Mouse (Mus musculus) heart, postnatal 0 days (tissue): ENCODE results near the gene OR5BS1P. TPM values are rescaled to one million over a fixed set of nuclear protein-coding genes. Genes with fewer than 3 reads are reported as not detected.

ENCODE experiments used
- ATAC-seq: fragments of 200-750 bp; cut with Nextera tagmentation; 2 replicates; pipeline ENCODE4 v1.8.0; 2017; ENCODE audit warnings: low read depth, moderate number of reproducible peaks, moderate library complexity; ENCODE audit not compliant: insufficient read depth
- DNase-seq: peaks from one replicate; pipeline ENCODE4 v3.0.0-alpha.2; 2016; ENCODE audit warnings: low spot score
- H3K27ac ChIP-seq: fragments of 300-500 bp; sonication (generic); 2 replicates; pipeline ENCODE4 v1.5.1; 2014; ENCODE audit warnings: low read depth, mild to moderate bottlenecking
- H3K27me3 ChIP-seq: fragments of 300-500 bp; sonication (generic); 2 replicates; pipeline ENCODE4 v1.6.1; 2014; ENCODE audit warnings: low read length, mixed read lengths; ENCODE audit not compliant: control insufficient read depth, insufficient read depth
- H3K36me3 ChIP-seq: fragments of 300-500 bp; sonication (generic); replicated peaks from 2 replicates; pipeline ENCODE4 v1.6.1; 2014; ENCODE audit warnings: low read length, mixed read lengths; ENCODE audit not compliant: control insufficient read depth, insufficient read depth
- H3K4me1 ChIP-seq: fragments of 300-500 bp; sonication (generic); 2 replicates; pipeline ENCODE4 v1.6.1; 2014; ENCODE audit warnings: antibody characterized with exemption; ENCODE audit not compliant: control insufficient read depth, insufficient read depth
- H3K4me2 ChIP-seq: fragments of 300-500 bp; sonication (generic); 2 replicates; pipeline ENCODE4 v1.6.1; 2014; ENCODE audit warnings: low read depth, mild to moderate bottlenecking, low read length, moderate library complexity
- H3K4me3 ChIP-seq: fragments of 300-500 bp; sonication (generic); 2 replicates; pipeline ENCODE4 v1.5.1; 2014; ENCODE audit warnings: low read depth, low read length
- H3K9ac ChIP-seq: fragments of 300-500 bp; sonication (generic); replicated peaks from 2 replicates; pipeline ENCODE4 v1.6.1; 2014; ENCODE audit warnings: low read depth, low read length, mixed read lengths
- H3K9me3 ChIP-seq: fragments of 300-500 bp; sonication (generic); replicated peaks from 2 replicates; pipeline ENCODE4 v1.6.1; 2016; ENCODE audit warnings: low read length; ENCODE audit not compliant: control insufficient read depth
- CTCF ChIP-seq: IDR thresholded peaks from 2 replicates; pipeline ENCODE4 v1.5.1; 2016; ENCODE audit warnings: antibody characterized with exemption, control low read depth, low read depth
- EP300 ChIP-seq: IDR thresholded peaks from 2 replicates; pipeline ENCODE4 v1.6.1; 2016; ENCODE audit warnings: antibody characterized with exemption, low read depth
- WGBS: fragments of 180-500 bp; shearing (Covaris S2); extraction: QIAGEN DNeasy Blood & Tissue Kit; methylation state at CpG from one replicate; pipeline ENCODE4 v1.1.7; 2014; 5-methylcytosine and 5-hydroxymethylcytosine counted together
- polyA plus RNA-seq: library from polyadenylated mRNA; unstranded; fragments of >200 nt; fragmentation: Nextera tagmentation; extraction: Ambion mirVana; gene quantifications from 2 replicates; pipeline ENCODE4 v1.2.1, GENCODE M21; 2015
- total RNA-seq: library from RNA; depleted of rRNA; stranded (reverse); fragments of >200 nt; gene quantifications from 2 replicates; pipeline ENCODE4 v1.2.3, GENCODE M21; 2014; ENCODE audit warnings: low replicate concordance

Gene OR5BS1P
- total and polyA plus RNA-seq, 2 experiments from 2014 or later: not detected

DNA sequence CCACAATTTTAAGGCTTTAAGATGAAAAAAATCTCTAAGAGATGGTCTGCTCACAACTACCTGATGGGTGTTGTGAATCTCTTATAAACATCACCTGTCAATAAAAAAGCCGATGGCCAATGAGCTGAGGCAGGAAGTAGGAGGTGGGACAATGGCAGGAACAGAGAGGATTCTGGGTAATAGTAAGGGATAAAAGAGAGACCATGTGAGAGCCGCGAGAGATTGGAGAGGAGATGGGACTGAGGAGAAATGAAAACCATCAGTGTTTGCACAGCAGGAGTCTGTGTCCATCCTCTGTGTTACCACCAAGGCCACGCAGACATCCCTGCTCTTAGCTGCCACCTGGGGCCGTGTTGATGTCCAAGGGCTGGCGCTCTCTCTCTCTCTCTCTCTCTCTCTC lies 37.6 kb downstream of the OR5BS1P start:
- Histone ChIP-seq H3K27me3 (no peaks in the 10 kb centered on the region), H3K27ac (no peak overlapping the region), H3K9me3 (no peaks in the 10 kb centered on the region), H3K4me1 (no peaks in the 10 kb centered on the region), H3K4me3 (no peak overlapping the region), H3K36me3 (no peaks in the 10 kb centered on the region), H3K4me2 (no peak overlapping the region), H3K9ac (no peak overlapping the region)
- ATAC-seq: no peak
- WGBS: 89% methylated on average over 6 of the region's 6 CpGs
- TF ChIP-seq EP300 (no peak), CTCF (no peak)
- no peak for DNase-seq

DNA sequence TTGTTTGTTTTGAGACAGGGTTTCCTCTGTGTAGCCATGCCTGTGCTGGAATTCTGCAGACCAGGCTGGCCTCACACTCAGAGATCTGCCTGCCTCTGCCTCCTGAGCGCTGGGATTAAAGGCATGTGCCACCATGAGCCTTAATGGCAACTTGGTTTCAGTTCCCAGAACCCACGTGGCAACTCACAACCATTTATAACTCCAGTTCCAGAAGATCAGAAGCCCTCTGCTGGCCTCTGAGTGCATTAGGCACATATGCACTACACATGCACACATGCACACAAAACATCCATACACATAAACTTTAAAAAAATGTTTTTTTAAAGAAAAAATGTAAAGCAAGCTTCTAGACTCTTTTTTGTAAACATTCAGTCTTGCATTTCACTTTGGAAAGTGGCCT lies 39.7 kb downstream of the OR5BS1P start:
- peaks cover 9% of the 10 kb centered on the region for H3K4me1 ChIP-seq
- H3K9ac ChIP-seq: no peak overlapping the region
- WGBS: 54% methylated on average over 2 of the region's 2 CpGs
- ATAC-seq (no peak), DNase-seq (no peak)
- no peaks in the 10 kb centered on the region for H3K9me3 ChIP-seq
- no peak for TF ChIP-seq CTCF
- TF ChIP-seq EP300: no peak
- H3K27me3 ChIP-seq: no peaks in the 10 kb centered on the region
- no peak overlapping the region for H3K27ac ChIP-seq
- H3K36me3 ChIP-seq: no peaks in the 10 kb centered on the region
- no peak overlapping the region for H3K4me2 ChIP-seq
- no peak overlapping the region for H3K4me3 ChIP-seq

DNA sequence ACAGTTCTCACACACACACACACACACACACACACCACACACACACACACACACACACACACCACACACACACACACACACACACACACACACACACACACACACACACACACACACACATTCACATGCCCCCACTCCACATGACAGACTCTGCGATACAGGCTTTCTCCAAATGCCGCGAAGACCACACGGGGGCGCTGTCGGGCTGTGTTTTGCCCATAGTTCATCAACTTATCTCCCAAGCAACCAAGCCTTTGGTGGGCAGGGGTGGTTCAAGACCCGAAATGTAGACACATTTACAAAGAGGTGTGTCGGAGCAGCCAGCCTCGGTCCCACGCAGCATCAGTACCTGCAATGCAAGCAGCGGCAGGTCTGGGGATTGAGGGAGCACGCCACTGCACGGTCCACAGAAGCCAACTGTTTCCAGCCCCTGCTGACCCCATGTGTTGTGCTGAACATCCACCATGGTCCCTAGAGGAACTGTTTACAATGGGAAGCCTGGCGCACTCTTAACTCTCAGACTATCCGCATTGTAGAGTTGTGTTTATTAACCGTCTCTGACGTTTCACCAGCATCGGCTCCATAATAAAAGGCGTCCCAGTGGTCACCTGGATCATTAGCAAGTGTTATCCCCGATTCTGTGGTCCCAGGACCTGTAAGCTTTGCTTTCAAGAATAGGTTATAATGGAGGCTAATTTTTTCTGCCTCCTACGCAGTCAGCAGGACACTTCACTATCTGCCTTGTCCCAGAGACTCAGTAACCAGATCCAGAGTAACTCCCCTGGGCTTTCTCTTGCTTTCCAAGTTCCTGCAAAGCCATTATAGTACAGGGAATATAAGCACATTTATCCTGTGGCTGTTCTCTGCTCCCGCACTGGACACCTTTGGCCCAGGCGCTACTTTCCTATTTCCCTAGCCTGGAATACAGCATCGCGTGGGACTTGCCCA lies 41.0 kb downstream of the OR5BS1P start:
- DNase-seq: peak; percentile 56
- 24% methylated on average over 25 of the region's 25 CpGs for WGBS
- H3K4me3 ChIP-seq: peak overlapping the region; percentile 26
- no peaks in the 10 kb centered on the region; the same call in 1 of the 2 replicates for H3K9me3 ChIP-seq
- TF ChIP-seq EP300 (no peak), CTCF (peak; percentile 88)
- H3K9ac ChIP-seq: no peak overlapping the region
- H3K27me3 ChIP-seq: no peaks in the 10 kb centered on the region
- peak overlapping the region; percentile 58 for H3K4me2 ChIP-seq
- 0 out of 2 replicates have a peak, but pooled peaks have one; percentile 28 for ATAC-seq
- H3K27ac ChIP-seq: peak overlapping the region; percentile 61
- no peaks in the 10 kb centered on the region for H3K36me3 ChIP-seq
- H3K4me1 ChIP-seq: peaks cover 9% of the 10 kb centered on the region

DNA sequence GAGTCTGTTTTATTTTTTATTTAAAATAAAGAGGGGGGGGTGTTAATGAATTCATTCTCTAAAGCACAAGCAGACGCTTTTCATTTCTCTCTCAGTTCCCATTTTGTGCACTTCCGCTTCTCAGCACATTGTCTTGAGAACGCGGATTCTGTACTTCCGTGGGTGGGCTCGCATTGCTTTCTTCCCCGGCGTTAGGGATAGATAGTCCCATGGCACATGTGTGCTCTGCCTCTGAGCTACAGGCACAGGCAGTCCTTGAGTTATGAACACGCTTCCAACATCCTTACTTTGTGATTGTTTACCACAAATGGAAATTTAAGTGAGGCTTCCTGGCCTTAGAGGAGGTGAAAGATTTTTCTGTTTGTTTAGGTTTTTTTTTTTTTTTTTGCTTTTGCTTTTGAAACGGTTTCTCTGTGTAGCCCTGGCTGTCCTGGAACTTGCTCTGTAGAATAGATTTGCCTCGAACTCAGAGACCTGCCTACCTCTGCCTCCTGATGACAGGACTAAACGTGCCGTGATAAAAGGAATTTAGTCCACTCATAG lies 41.8 kb downstream of the OR5BS1P start:
- no peak for DNase-seq
- H3K9me3 ChIP-seq: no peaks in the 10 kb centered on the region; the same call in 1 of the 2 replicates
- ATAC-seq: no peak
- no peaks in the 10 kb centered on the region for H3K27me3 ChIP-seq
- H3K4me2 ChIP-seq: peak overlapping the region; percentile 58
- H3K4me3 ChIP-seq: 0 out of 2 replicates have a peak overlapping the region, but pooled peaks have one; percentile 26
- no peaks in the 10 kb centered on the region for H3K36me3 ChIP-seq
- no peak overlapping the region for H3K9ac ChIP-seq
- TF ChIP-seq EP300 (no peak), CTCF (no peak)
- peak overlapping the region; percentile 56 for H3K27ac ChIP-seq
- H3K4me1 ChIP-seq: peaks cover 9% of the 10 kb centered on the region
- WGBS: 60% methylated on average over 13 of the region's 13 CpGs

DNA sequence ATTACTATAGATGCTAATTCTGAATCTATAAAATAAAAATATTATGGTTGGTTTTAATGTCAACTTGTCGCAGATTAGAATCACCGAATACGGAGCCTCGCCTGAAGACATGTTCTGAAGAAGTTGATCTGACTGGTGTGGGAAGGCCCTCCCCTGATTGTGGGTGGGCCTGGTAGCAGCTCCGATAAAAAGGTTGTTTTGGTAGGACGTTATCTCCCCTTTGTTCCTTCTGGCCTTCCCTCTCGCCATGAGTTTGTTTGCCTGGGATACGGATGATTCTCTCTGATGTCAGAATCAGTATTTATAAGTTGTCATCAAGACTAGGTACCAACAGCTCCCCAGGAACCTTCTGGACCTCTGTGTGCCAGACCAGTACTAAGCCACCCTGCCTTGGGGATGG lies 42.5 kb downstream of the OR5BS1P start:
- no peak overlapping the region for H3K4me2 ChIP-seq
- H3K27ac ChIP-seq: no peak overlapping the region
- DNase-seq: no peak
- 0 out of 2 replicates have a peak, but pooled peaks cover 3% of the 10 kb centered on the region for H3K36me3 ChIP-seq
- H3K9ac ChIP-seq: no peak overlapping the region
- H3K27me3 ChIP-seq: no peaks in the 10 kb centered on the region
- WGBS: 41% methylated on average over 8 of the region's 8 CpGs
- no peak for TF ChIP-seq CTCF
- TF ChIP-seq EP300: no peak
- peaks cover 9% of the 10 kb centered on the region for H3K4me1 ChIP-seq
- ATAC-seq: no peak
- H3K4me3 ChIP-seq: no peak overlapping the region
- no peaks in the 10 kb centered on the region; the same call in 1 of the 2 replicates for H3K9me3 ChIP-seq
